Mouse (Mus musculus) left cerebral cortex, postnatal 10 days (tissue): ENCODE data around the gene Zik1. TPM values are rescaled to one million over a fixed set of nuclear protein-coding genes. Genes with fewer than 3 reads are reported as not detected.
A peak's percentile ranks its signal among the peaks of the same experiment; 100 is the strongest.

Experiments used
- DNase-seq, 2 experiments: peaks; one replicate each; pipeline ENCODE4 v3.0.0; 2021 to 2022; ENCODE audit warnings: low spot score in 2 of 2, mixed read lengths in 1 of 2; ENCODE audit errors: extremely low spot score in 1 of 2
- intact Hi-C: fragments of 180-260 bp; cut with DNase I; formaldehyde crosslinking; loops from one replicate; pipeline ENCODE4 v1.15.1; 2025
- total RNA-seq, 2 experiments: library from RNA; stranded (reverse); gene quantifications; 2 replicates each; pipeline ENCODE4 v1.2.3; 2021

The Zik1 gene
- total RNA-seq: 10 to 100 TPM; 16.9 to 17.2 TPM

GRCm38 (mm10) chr7:10494786-10495521, at the start of gene Zik1:
Gene Zik1, minus strand, starts transcription at chr7:10495394.
- intact Hi-C loops: no loop called here
- peak; percentile 76 to 82 for DNase-seq

DNA sequence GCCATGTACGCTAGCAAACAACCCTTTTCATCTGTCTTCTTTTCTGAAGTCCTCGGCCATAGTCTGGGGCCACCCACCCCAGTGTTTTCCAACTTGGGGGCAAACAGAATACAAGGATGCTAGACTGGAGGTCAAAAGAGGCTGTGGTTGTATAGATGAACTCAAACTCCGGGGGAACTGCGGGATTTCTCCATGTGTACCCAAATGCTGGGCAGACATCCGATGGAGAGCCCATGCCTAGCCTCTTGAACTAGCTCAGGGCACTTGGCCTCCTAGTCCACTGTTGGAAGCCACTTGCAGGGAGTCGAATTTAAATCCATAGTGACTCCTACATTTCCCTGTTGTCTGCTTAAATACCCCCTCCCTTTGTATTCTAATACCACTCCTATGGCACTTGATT, 384 bp upstream of the Zik1 start:
- intact Hi-C loops: no loop called here
- DNase-seq: peak in 1 of 2 experiments; percentile 15

DNA sequence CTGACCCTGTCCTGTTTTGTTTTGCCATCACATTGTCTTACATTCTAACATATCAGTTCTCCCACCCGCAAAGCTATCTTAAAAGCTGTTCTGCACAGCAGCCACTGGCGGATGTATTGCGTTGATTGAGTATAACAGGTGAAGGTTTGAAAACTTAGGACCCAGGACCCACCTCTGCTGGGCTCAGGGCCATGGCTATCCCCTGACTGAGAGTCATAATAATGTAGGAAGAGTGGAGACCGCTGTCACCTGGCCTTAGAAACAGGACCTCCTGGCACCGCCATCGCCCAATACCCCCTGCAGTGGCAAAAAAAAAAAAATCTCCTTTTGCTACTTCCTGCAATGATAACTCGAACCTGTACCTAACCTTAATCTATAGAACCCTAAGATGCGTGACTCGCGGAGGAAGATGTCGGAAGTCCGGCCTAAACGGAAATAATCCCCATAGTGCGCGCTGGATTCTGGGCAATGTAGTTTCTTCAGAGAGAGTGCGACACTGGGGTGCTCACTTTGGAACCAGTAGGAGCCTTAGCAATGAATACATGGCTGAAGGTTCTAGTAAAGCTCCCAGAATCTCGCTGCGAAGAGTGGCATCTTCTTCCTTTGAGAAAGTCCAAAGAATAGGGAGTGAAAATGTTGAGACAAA, 14.5 kb downstream of the Zik1 start:
- peak; percentile 20 to 48 for DNase-seq
- intact Hi-C loops: no loop called here

- intact Hi-C loops: no loop called here
These were observed 15.4 kb downstream of the Zik1 start for GRCm38 (mm10) chr7:10479813-10480212.

GRCm38 (mm10) chr7:10458166-10458565, 37.0 kb downstream of the Zik1 start:
- intact Hi-C loops: no loop called here
- peak in 1 of 2 experiments; percentile 5 for DNase-seq

More at GRCm38 (mm10) chr7:10479813-10480212, 15.4 kb downstream of the Zik1 start:
- no peak for DNase-seq

DNA sequence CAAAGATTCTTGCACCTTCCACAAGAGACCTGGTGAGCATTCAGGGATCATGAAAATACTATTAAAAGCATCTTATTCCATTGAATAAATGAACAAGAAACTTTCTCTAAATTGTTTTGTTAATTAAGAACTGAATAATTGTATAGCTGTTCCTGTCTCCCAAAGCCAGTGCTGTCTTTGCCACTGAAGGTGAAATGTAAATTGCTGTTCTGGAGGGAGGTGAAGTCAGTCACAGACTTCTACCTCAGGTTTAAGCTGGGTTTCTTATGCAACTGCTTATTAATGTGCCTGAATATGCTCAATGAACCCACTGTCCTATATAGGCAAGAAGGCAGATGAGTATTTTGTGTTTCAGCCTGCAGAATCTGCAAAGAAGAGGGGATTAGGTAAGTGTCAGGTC, 52.2 kb downstream of the Zik1 start, which contains the start of gene Vmn1r67:
Gene Vmn1r67, plus strand, starts transcription at position 301 of the 400 bp plus-strand sequence.
- DNase-seq: no peak
- intact Hi-C loops: no loop called here

Other genes with a start within 250 kb of the Zik1 start
- gene Vmn1r66, start 217.4 kb downstream of the Zik1 start, total RNA-seq: not detected
- not detected for gene Vmn1r67, start 52.1 kb downstream of the Zik1 start, total RNA-seq
- gene Vmn1r68, start 63.1 kb upstream of the Zik1 start, total RNA-seq: not detected
- not detected for gene Vmn1r69, start 118.3 kb upstream of the Zik1 start, total RNA-seq
- gene Vmn1r70, start 136.1 kb upstream of the Zik1 start, total RNA-seq: not detected
- not detected for gene Nlrp4b, start 192.4 kb upstream of the Zik1 start, total RNA-seq